Mouse (Mus musculus) heart, embryonic 11.5 days (tissue): ENCODE data around the gene Mcf2l. TPM values are rescaled to one million over a fixed set of nuclear protein-coding genes. Genes with fewer than 3 reads are reported as not detected.

ENCODE experiments used
- ATAC-seq: fragments of 200-750 bp; cut with Nextera tagmentation; replicated peaks from 2 replicates; pipeline ENCODE4 v1.8.0; 2017; ENCODE audit warnings: moderate library complexity; ENCODE audit not compliant: insufficient number of reproducible peaks, low FRiP score, low TSS enrichment
- H3K27ac ChIP-seq: fragments of 300-500 bp; sonication (generic); 2 replicates; pipeline ENCODE4 v1.5.1; 2014; ENCODE audit warnings: mild to moderate bottlenecking, low read depth, low read length
- H3K27me3 ChIP-seq: fragments of 300-500 bp; sonication (generic); 2 replicates; pipeline ENCODE4 v1.6.1; 2014; ENCODE audit warnings: mild to moderate bottlenecking, low read length, mixed read lengths; ENCODE audit not compliant: control insufficient read depth, insufficient read depth
- H3K36me3 ChIP-seq: fragments of 300-500 bp; sonication (generic); 2 replicates; pipeline ENCODE4 v1.6.1; 2014; ENCODE audit warnings: mild to moderate bottlenecking, low read length, moderate library complexity, mixed read lengths; ENCODE audit not compliant: control insufficient read depth, insufficient read depth
- H3K4me1 ChIP-seq: fragments of 300-500 bp; sonication (generic); 2 replicates; pipeline ENCODE4 v1.6.1; 2014; ENCODE audit warnings: low read length; ENCODE audit not compliant: control insufficient read depth, insufficient read depth
- H3K4me2 ChIP-seq: fragments of 300-500 bp; sonication (generic); 2 replicates; pipeline ENCODE4 v1.6.1; 2014; ENCODE audit warnings: mild to moderate bottlenecking, moderate library complexity
- H3K4me3 ChIP-seq: fragments of 300-500 bp; sonication (generic); 2 replicates; pipeline ENCODE4 v1.5.1; 2014; ENCODE audit warnings: low read depth, low read length
- H3K9ac ChIP-seq: fragments of 300-500 bp; sonication (generic); 2 replicates; pipeline ENCODE4 v1.6.1; 2014; ENCODE audit warnings: mild to moderate bottlenecking, low read depth, low read length, moderate library complexity
- H3K9me3 ChIP-seq: fragments of 300-500 bp; sonication (generic); replicated peaks from 2 replicates; pipeline ENCODE4 v1.6.1; 2016; ENCODE audit warnings: low read length; ENCODE audit not compliant: control insufficient read depth
- WGBS: fragments of 180-500 bp; shearing (Covaris S2); extraction: QIAGEN DNeasy Blood & Tissue Kit; methylation state at CpG from one replicate; pipeline ENCODE4 v1.1.7; 2014; ENCODE audit not compliant: insufficient replicate concordance; 5-methylcytosine and 5-hydroxymethylcytosine counted together
- polyA plus RNA-seq: library from polyadenylated mRNA; unstranded; fragments of >200 nt; fragmentation: Nextera tagmentation; extraction: Ambion mirVana; gene quantifications from 2 replicates; pipeline ENCODE4 v1.2.1, GENCODE M21; 2014

Gene Mcf2l
- polyA plus RNA-seq: 8.8 and 11.3 TPM in 2 replicates

GRCm38 (mm10) chr8:12873357-12874046 lies at the start of gene Mcf2l:
Gene Mcf2l, plus strand, starts transcription at chr8:12873806.
- no peaks in the 10 kb centered on the region for H3K36me3 ChIP-seq
- peak; percentile 64 for ATAC-seq
- peaks cover 13% of the 10 kb centered on the region; the same call in 1 of the 2 replicates for H3K4me1 ChIP-seq
- peak within 1 kb of the TSS; percentile 85 for H3K4me2 ChIP-seq
- peak within 1 kb of the TSS; percentile 60 for H3K4me3 ChIP-seq
- WGBS: 2% methylated on average over 30 of the region's 30 CpGs
- peaks cover 13% of the 10 kb centered on the region for H3K27me3 ChIP-seq
- H3K9ac ChIP-seq: peak within 1 kb of the TSS; percentile 72
- no peaks in the 10 kb centered on the region for H3K9me3 ChIP-seq
- H3K27ac ChIP-seq: no peak within 1 kb of the TSS

- 43% methylated on average over 10 of the region's 10 CpGs for WGBS
- Histone ChIP-seq H3K27me3 (no peaks in the 10 kb centered on the region), H3K9ac (no peak overlapping the region), H3K4me2 (peak overlapping the region; percentile 0; the same call in 1 of the 2 replicates), H3K36me3 (peaks cover 6% of the 10 kb centered on the region), H3K4me1 (peaks cover 27% of the 10 kb centered on the region), H3K27ac (peak overlapping the region; percentile 63; the same call in 1 of the 2 replicates), H3K4me3 (no peak overlapping the region), H3K9me3 (no peaks in the 10 kb centered on the region)
- ATAC-seq: peak; percentile 55; the same call in 1 of the 2 replicates
Observed at GRCm38 (mm10) chr8:12824562-12824961, 49.0 kb upstream of the Mcf2l start.

- H3K4me1 ChIP-seq: peaks cover 27% of the 10 kb centered on the region
- H3K9me3 ChIP-seq: no peaks in the 10 kb centered on the region
- peaks cover 6% of the 10 kb centered on the region for H3K36me3 ChIP-seq
Observed at GRCm38 (mm10) chr8:12825236-12825635, 48.4 kb upstream of the Mcf2l start.

GRCm38 (mm10) chr8:12825686-12826237 lies 47.8 kb upstream of the Mcf2l start:
- peaks cover 27% of the 10 kb centered on the region for H3K4me1 ChIP-seq
- no peak overlapping the region for H3K4me2 ChIP-seq
- H3K27ac ChIP-seq: 0 out of 2 replicates have a peak overlapping the region, but pooled peaks have one; percentile 63
- no peak overlapping the region for H3K4me3 ChIP-seq
- H3K36me3 ChIP-seq: peaks cover 6% of the 10 kb centered on the region
- WGBS: 66% methylated on average over 8 of the region's 8 CpGs
- no peaks in the 10 kb centered on the region for H3K9me3 ChIP-seq
- no peak for ATAC-seq
- no peak overlapping the region for H3K9ac ChIP-seq
- no peaks in the 10 kb centered on the region for H3K27me3 ChIP-seq

More at GRCm38 (mm10) chr8:12825236-12825635, 48.4 kb upstream of the Mcf2l start:
- no peak overlapping the region for H3K9ac ChIP-seq
- H3K27ac ChIP-seq: 0 out of 2 replicates have a peak overlapping the region, but pooled peaks have one; percentile 63
- no peak; the same call in 1 of the 2 replicates for ATAC-seq
- WGBS: 23% methylated on average over 6 of the region's 6 CpGs
- H3K27me3 ChIP-seq: no peaks in the 10 kb centered on the region
- no peak overlapping the region for H3K4me3 ChIP-seq
- H3K4me2 ChIP-seq: 0 out of 2 replicates have a peak overlapping the region, but pooled peaks have one; percentile 0

GRCm38 (mm10) chr8:12827124-12827523 lies 46.5 kb upstream of the Mcf2l start:
- H3K36me3 ChIP-seq: peaks cover 11% of the 10 kb centered on the region

GRCm38 (mm10) chr8:12828298-12828697 lies 45.3 kb upstream of the Mcf2l start:
- no peak overlapping the region for H3K9ac ChIP-seq
- H3K36me3 ChIP-seq: peaks cover 13% of the 10 kb centered on the region

More at GRCm38 (mm10) chr8:12827124-12827523, 46.5 kb upstream of the Mcf2l start:
- no peak overlapping the region for H3K27ac ChIP-seq
- no peak overlapping the region for H3K9ac ChIP-seq
- peaks cover 27% of the 10 kb centered on the region for H3K4me1 ChIP-seq
- WGBS: 87% methylated on average over 9 of the region's 9 CpGs
- H3K9me3 ChIP-seq: no peaks in the 10 kb centered on the region
- ATAC-seq: no peak
- H3K4me3 ChIP-seq: no peak overlapping the region
- no peak overlapping the region for H3K4me2 ChIP-seq
- no peaks in the 10 kb centered on the region for H3K27me3 ChIP-seq

GRCm38 (mm10) chr8:12829381-12829780 lies 44.2 kb upstream of the Mcf2l start:
- H3K9ac ChIP-seq: no peak overlapping the region
- H3K36me3 ChIP-seq: peaks cover 13% of the 10 kb centered on the region
- WGBS: 70% methylated on average over 1 of the region's 1 CpGs
- H3K27me3 ChIP-seq: no peaks in the 10 kb centered on the region
- no peak overlapping the region for H3K27ac ChIP-seq
- H3K4me3 ChIP-seq: no peak overlapping the region
- ATAC-seq: no peak
- no peaks in the 10 kb centered on the region for H3K9me3 ChIP-seq
- H3K4me2 ChIP-seq: no peak overlapping the region
- peaks cover 17% of the 10 kb centered on the region for H3K4me1 ChIP-seq

More at GRCm38 (mm10) chr8:12828298-12828697, 45.3 kb upstream of the Mcf2l start:
- ATAC-seq: no peak
- 57% methylated on average over 6 of the region's 6 CpGs for WGBS
- Histone ChIP-seq H3K4me3 (no peak overlapping the region), H3K9me3 (no peaks in the 10 kb centered on the region), H3K4me2 (no peak overlapping the region), H3K27ac (no peak overlapping the region), H3K27me3 (no peaks in the 10 kb centered on the region), H3K4me1 (peaks cover 25% of the 10 kb centered on the region)

- no peak overlapping the region for H3K4me3 ChIP-seq
- WGBS: 75% methylated on average over 7 of the region's 7 CpGs
- no peak for ATAC-seq
- H3K9ac ChIP-seq: no peak overlapping the region
- H3K27ac ChIP-seq: no peak overlapping the region
- H3K36me3 ChIP-seq: peaks cover 16% of the 10 kb centered on the region
- no peak overlapping the region for H3K4me2 ChIP-seq
- H3K9me3 ChIP-seq: no peaks in the 10 kb centered on the region
- no peaks in the 10 kb centered on the region for H3K4me1 ChIP-seq
- H3K27me3 ChIP-seq: no peaks in the 10 kb centered on the region
Observed at GRCm38 (mm10) chr8:12831659-12832589, 41.7 kb upstream of the Mcf2l start.
